Mouse (Mus musculus) erythroblast, embryonic 14.5 days (primary cell): ENCODE measurements around the gene Tmod4.

Experiments
- GATA1 ChIP-seq: IDR thresholded peaks from 2 replicates; pipeline ENCODE4 v1.6.1; 2012; ENCODE audit warnings: low read length, inconsistent platforms, mixed read lengths
- TAL1 ChIP-seq: IDR thresholded peaks from 3 replicates; pipeline ENCODE4 v1.6.1; 2012; ENCODE audit warnings: low read length, inconsistent platforms, mixed read lengths

DNA sequence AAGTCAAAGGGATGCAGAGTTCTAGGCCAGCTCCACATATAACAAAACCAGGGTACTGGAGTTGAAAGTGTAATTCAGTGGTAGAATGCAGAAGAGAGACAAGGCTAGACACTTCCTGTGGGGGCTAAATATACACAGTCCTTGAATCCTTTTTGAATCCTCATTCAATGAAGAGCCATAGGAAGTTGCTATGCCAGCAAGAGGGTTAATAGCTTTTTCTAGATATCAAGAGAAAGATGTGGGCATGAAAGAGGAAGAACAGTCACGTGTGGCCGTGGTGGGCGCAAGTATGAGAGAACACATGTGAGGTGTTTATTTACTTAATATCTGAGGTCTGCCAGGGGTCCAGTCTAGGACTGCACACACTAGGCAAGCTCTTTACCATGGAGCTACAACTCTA is 12.1 kb downstream of the Tmod4 start:
- TF ChIP-seq TAL1 (no peak), GATA1 (no peak)
